In genomic region chr7:29367166-29368003, GRCm38 (mm10) we compare ENCODE assay signal across 11 mouse cellular contexts.
A peak's percentile ranks its signal among the peaks of the same experiment; 100 is the strongest.
DNase-seq lines count a peak whose midpoint lies in the region; ATAC-seq lines count a peak whose summit lies in the region.
"Had no signal": no experiment of that assay in that cellular context is flagged by ENCODE, and none has a peak within 500 bp of the region (broad histone marks: within the 10 kb centered on the region; RNA-seq: fewer than 3 reads in every experiment).

No protein-coding gene starts in this region.

- ATAC-seq in forebrain, embryonic 11.5 days (replicated peaks; ENCODE audit: low FRiP score) = peak; percentile 63
- peak; percentile 29; the same call in 1 of the 2 replicates for ATAC-seq in limb, embryonic 13.5 days (ENCODE audit: low FRiP score, low read depth)
- ATAC-seq: Patski had no signal

- no peaks in the 10 kb centered on the region for H3K9me3 ChIP-seq in forebrain, embryonic 11.5 days (ENCODE audit: control insufficient read depth, low read length)
- H3K9me3 ChIP-seq in limb, embryonic 13.5 days = no peaks in the 10 kb centered on the region

- DNase-seq in right cerebral cortex, adult 18-20 months = peak; percentile 68
- no peak for DNase-seq in right cerebral cortex, postnatal 14 days
- DNase-seq in forebrain, embryonic 11.5 days (ENCODE audit: low spot score) = no peak
- peak; percentile 80 for DNase-seq in telencephalon, adult 2 months (ENCODE audit: low read depth, low spot score)
- DNase-seq in heart, adult 18-20 months = no peak
- no peak for DNase-seq in kidney, adult 8-10 months
- DNase-seq in lung, postnatal 25 days (ENCODE audit: low spot score) = no peak
- DNase-seq: lung, adult 2 months had no signal

- H3K4me3 ChIP-seq in forebrain, embryonic 11.5 days (ENCODE audit: low read depth, low read length) = no peak overlapping the region
- H3K4me3 ChIP-seq in limb, embryonic 13.5 days = no peak overlapping the region
- H3K4me3 ChIP-seq: erythroblast, embryonic 14.5 days had no signal

- no peaks in the 10 kb centered on the region for H3K27me3 ChIP-seq in forebrain, embryonic 11.5 days (ENCODE audit: control insufficient read depth, insufficient read depth, low read length)
- no peaks in the 10 kb centered on the region for H3K27me3 ChIP-seq in limb, embryonic 13.5 days
- H3K27me3 ChIP-seq: Patski had no signal

- WGBS in forebrain, embryonic 11.5 days = 80% methylated on average over 13 of the region's 13 CpGs
- WGBS in limb, embryonic 13.5 days = 79% methylated on average over 13 of the region's 13 CpGs

- H3K27ac ChIP-seq in forebrain, embryonic 11.5 days (ENCODE audit: low read depth, low read length) = no peak overlapping the region
- H3K27ac ChIP-seq in limb, embryonic 13.5 days = no peak overlapping the region

- no peak overlapping the region for H3K4me2 ChIP-seq in forebrain, embryonic 11.5 days (ENCODE audit: low read depth, low read length, severe bottlenecking)
- no peak overlapping the region for H3K4me2 ChIP-seq in limb, embryonic 13.5 days (replicated peaks)

- H3K36me3 ChIP-seq in forebrain, embryonic 11.5 days (ENCODE audit: control insufficient read depth, insufficient read depth, low read length) = no peaks in the 10 kb centered on the region
- H3K36me3 ChIP-seq in limb, embryonic 13.5 days = peaks cover 40% of the 10 kb centered on the region

- no peaks in the 10 kb centered on the region for H3K4me1 ChIP-seq in forebrain, embryonic 11.5 days (replicated peaks; ENCODE audit: control insufficient read depth, insufficient read depth, low read length)
- peaks cover 10% of the 10 kb centered on the region for H3K4me1 ChIP-seq in limb, embryonic 13.5 days

- peak overlapping the region; percentile 20; the same call in 1 of the 2 replicates for H3K9ac ChIP-seq in forebrain, embryonic 11.5 days (ENCODE audit: low read length)
- H3K9ac ChIP-seq in limb, embryonic 13.5 days = no peak overlapping the region

Comparison
In these comparisons a context has a peak if more than half of its experiments do, and no peak if none do; other contexts are left out.
1. DNase-seq: peak in right cerebral cortex, adult 18-20 months (single experiment) and telencephalon, adult 2 months (single experiment); none in right cerebral cortex, postnatal 14 days (single experiment), forebrain, embryonic 11.5 days (single experiment), heart, adult 18-20 months (0 of 2), kidney, adult 8-10 months (0 of 2) and lung, postnatal 25 days (single experiment).